Mouse (Mus musculus) embryo, embryonic 11.5 days (tissue): ENCODE data around the gene Aebp1.
"Not testable (repeated sequence)": the region's sequence is repeated elsewhere in the genome, so short reads cannot be mapped to it uniquely, and the experiment has no call there.

Source experiments
- DNase-seq: peaks from one replicate; pipeline ENCODE4 v3.0.0-alpha.2; 2012; ENCODE audit warnings: low read depth, low spot score

Gene Aebp1

GRCm38 (mm10) chr11:5855902-5856301 is 5.8 kb upstream of the Aebp1 start:
- no peak for DNase-seq

GRCm38 (mm10) chr11:5856479-5857130 is 5.1 kb upstream of the Aebp1 start:
- no peak for DNase-seq

- DNase-seq: no peak
These were observed 3.0 kb upstream of the Aebp1 start for GRCm38 (mm10) chr11:5858723-5859122.

- no peak for DNase-seq
These were observed 1.7 kb upstream of the Aebp1 start for GRCm38 (mm10) chr11:5859883-5860550.

GRCm38 (mm10) chr11:5860639-5861038 is 1.1 kb upstream of the Aebp1 start:
- DNase-seq: no peak

- DNase-seq: no peak
These were observed 803 bp downstream of the Aebp1 start for GRCm38 (mm10) chr11:5862394-5863105.

- no peak for DNase-seq
These were observed 5.4 kb downstream of the Aebp1 start for GRCm38 (mm10) chr11:5867196-5867595.

- DNase-seq: no peak
These were observed 6.6 kb downstream of the Aebp1 start for GRCm38 (mm10) chr11:5868324-5868723.

- DNase-seq: no peak
These were observed 7.6 kb downstream of the Aebp1 start for GRCm38 (mm10) chr11:5869331-5869730.

GRCm38 (mm10) chr11:5870069-5870468 is 8.3 kb downstream of the Aebp1 start:
- DNase-seq: no peak

- DNase-seq: no peak
These were observed 11.0 kb downstream of the Aebp1 start for GRCm38 (mm10) chr11:5872707-5873106.

GRCm38 (mm10) chr11:5873192-5873591 is 11.4 kb downstream of the Aebp1 start:
- DNase-seq: no peak

GRCm38 (mm10) chr11:5877421-5877820 is 15.7 kb downstream of the Aebp1 start:
- no peak for DNase-seq

GRCm38 (mm10) chr11:5877921-5878526 is 16.3 kb downstream of the Aebp1 start, which contains the start of gene Pold2:
Gene Pold2 (minus strand): TSS chr11:5878292.
- DNase-seq: peak; percentile 97

GRCm38 (mm10) chr11:5878661-5879060 is 16.9 kb downstream of the Aebp1 start:
- no peak for DNase-seq

GRCm38 (mm10) chr11:5879905-5880304 is 18.2 kb downstream of the Aebp1 start:
- DNase-seq: no peak

GRCm38 (mm10) chr11:5882518-5882917 is 20.8 kb downstream of the Aebp1 start:
- DNase-seq: no peak

- peak; percentile 59 for DNase-seq
These were observed 24.4 kb downstream of the Aebp1 start for GRCm38 (mm10) chr11:5886187-5886586.

- DNase-seq: no peak
These were observed 25.5 kb downstream of the Aebp1 start for GRCm38 (mm10) chr11:5887250-5887649.

- DNase-seq: not testable (repeated sequence)
These were observed 26.8 kb downstream of the Aebp1 start for GRCm38 (mm10) chr11:5888563-5888962.

- DNase-seq: no peak
These were observed 30.4 kb downstream of the Aebp1 start for GRCm38 (mm10) chr11:5892151-5892591.

- no peak for DNase-seq
These were observed 31.1 kb downstream of the Aebp1 start for GRCm38 (mm10) chr11:5892810-5893368.
